Mouse (Mus musculus) layer of hippocampus, adult 9-10 months (tissue): ENCODE data around the gene Slbp.

Source experiments
- DNase-seq: peaks from one replicate; pipeline ENCODE4 v3.0.0; 2022; ENCODE audit warnings: low spot score

Slbp gene

GRCm38 (mm10) chr5:33681044-33681443, 28.7 kb upstream of the Slbp start:
- DNase-seq = no peak

DNA sequence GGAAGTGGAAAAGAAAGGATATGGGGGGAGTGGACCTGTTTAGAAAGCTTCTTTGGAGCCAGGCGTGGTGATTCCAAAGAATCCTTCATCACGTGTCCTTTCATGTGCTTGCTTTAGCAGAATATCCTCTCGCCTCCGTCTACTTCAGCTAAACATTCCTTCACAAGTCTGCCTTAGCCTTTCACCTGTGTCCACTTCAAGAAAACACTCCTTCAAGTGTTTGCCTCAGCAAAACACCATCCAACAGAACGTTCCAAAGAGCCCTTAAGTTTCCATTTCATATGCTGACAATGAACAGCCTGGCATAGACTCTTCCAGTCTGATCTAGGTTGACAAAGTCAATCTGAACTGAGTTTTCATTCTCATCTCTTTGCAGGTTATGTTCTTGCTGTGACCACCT, 25.9 kb upstream of the Slbp start:
- DNase-seq = no peak

GRCm38 (mm10) chr5:33675964-33676363, 23.6 kb upstream of the Slbp start:
- no peak for DNase-seq

DNA sequence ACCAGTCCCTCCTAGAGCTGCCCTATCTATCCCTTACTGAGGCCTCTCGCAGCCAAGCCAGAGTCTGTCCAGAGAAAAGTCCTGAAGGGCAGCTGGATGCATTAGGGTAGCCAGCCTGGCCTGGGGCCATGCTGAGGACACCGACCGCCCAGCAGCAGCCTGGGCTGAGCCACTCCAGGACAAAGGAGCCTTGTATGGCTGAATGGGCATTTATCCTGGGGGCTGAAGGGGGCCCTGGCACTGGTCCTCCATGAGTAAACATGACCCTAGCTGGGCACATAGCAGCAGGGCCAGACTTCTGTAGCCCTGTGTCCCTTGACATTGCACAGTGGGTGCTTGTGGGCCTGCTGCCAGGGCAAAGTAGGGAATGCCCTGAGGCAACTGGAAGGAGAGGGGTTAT, 22.1 kb upstream of the Slbp start:
- no peak for DNase-seq

DNA sequence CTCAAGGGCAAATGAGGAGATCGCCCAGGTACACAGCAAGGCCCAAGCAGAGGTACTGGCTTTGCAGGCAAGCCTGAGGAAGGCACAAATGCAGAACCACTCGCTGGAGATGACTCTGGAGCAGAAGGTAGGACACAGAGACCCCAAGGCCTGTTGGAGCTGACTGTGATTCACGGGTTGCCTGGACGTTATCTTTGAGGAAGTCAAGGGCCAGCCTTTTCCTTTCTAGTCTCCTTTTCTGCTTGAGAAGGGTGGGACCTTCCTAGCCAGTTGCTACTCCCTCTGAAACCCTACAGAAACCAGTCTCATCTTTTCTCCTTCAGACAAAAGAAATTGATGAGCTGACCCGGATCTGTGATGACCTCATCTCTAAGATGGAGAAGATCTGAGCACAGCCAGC, 19.3 kb upstream of the Slbp start:
- DNase-seq = no peak

DNA sequence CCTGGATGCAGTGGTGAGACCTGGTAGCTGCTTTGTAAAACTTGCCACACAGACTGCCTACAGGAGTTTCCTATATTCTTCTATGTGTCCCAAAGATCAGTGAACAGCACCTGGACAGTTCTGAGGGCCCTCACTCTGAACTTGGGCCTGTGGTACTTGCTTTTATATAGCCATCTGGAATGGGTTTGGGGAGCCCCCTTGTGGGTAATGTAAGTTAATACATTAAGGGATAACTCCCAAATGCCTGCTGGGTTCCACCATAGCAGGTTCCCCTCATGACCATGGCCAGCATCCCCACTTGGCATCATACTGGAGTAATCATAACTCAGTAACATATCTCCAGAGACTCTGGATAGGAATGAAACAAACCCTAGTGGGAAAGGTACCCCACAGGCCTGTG, 15.8 kb upstream of the Slbp start:
- no peak for DNase-seq

GRCm38 (mm10) chr5:33658664-33659050, 6.3 kb upstream of the Slbp start:
- DNase-seq = no peak

DNA sequence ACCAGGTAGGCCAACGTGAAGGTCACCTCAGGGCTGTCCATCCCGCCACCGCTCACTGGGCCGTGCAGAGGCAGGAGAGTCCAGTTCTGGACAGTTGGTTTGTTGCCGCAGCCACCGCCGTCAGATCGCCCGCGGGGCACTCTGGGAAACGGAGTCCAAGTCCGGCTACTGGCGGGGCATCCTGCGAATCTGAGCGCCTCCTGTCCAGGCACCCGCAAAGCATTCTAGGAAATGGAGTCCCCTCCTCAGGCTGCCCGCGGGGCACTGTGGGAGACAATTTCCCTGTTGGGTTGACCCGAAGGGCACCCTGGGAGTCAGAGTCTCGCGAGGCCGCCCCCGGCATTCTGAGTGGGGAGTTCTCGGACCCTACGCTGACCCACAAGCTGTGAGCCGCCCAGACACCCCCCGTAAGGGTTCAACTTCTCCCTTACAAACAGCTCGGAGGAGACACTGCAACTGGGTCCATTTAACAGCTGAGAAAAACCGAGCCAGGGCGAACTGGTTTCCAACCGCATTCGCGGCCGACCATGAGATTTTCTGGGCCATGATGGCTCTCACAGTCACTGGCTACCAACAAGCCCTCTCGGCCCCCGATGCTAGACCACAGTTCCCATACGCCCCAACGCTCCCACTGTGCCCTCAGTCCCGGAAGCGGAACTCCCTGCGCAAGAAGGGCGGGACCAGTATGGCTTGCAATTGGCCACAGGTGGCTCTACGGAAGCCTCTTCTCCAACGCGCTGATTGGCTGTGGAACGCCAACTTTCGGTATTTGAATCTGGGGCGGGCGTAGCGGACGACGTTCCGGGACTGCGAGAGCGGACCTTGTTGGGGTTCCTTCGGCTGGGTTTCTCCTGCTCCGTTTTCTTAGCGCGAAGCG, 5.7 kb upstream of the Slbp start, which contains the start of the genes Tacc3 and Tmem129:
Gene Tacc3, plus strand, starts transcription at position 342 of the 877 bp plus-strand sequence.
Gene Tmem129, minus strand, starts transcription at position 630 of the 877 bp plus-strand sequence.
- peak; percentile 96 for DNase-seq

DNA sequence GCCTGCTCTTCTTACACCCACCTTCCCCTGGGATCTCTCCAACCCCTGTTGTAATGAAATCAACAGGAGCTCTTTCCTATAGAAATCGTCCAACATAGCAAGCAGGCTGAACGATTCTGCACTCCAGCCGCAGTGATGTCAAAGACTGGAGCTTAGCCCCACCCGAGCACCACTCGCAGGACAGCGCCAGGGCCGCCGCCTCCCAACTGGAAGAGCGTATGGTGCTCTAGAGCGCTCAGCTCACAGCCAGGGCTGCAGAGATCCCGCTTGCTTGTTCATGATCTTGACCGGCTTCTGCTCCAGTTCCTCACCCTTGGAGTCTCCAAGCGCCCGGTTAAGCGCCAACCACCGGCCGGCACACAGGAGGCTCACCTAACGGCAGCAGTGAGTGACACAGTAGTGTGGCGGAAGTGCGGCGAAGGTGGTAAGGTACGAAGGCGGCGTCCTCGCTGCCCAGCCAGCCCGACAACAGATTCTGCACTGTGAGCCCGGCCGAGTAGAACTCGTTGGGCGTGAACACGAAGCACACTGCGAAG, 4.9 kb upstream of the Slbp start:
- DNase-seq = no peak

- DNase-seq = no peak
Observed at GRCm38 (mm10) chr5:33656739-33657138, 4.4 kb upstream of the Slbp start.

DNA sequence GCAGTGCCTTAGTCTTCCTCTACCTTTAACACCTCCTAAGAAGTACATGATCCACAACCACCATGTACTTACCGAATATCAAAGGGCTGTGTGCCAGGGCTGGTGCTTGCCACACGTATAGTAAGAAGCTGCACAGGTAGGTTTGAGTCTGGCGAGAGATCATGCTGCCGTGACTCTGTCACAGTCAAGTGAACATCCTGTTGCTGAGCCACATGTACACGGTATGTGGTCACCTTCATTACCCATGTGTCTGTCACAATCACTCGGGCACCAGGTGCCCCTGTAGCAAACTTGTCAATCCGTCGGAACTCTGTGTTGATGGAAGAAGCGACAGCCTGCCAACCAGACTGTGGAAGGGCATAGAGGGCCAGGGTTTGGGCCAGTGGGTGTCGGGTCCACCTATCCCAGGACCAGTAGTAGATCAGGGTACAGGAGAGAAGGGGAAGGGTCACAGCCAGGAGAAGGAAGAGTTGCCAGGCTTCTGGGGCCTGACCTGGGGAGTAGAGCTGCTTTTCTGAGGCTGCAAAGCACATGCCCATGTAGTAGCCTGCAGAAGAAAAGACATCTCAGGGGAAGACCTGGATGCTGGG, 3.0 kb upstream of the Slbp start:
- no peak for DNase-seq

DNA sequence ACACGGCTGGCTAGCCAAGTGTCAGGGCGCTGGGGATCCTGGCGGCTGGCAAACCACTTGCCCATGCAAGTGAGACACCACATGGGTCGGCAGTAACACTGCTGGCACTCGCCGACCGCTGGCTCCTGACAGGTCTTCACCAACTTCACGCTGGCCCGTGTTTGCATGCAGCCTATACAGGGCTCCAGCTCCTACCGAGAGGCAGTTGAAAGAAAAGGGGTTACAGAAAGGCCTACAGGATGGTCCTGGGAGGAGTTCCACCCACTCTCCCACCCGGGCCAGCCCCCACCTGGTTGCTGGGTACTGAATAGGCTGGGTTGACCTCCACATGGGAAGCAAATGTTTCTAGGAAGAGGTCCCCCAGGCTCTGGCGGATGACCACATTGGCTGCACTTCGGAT, 2.0 kb upstream of the Slbp start:
- no peak for DNase-seq

- no peak for DNase-seq
Observed at GRCm38 (mm10) chr5:33652783-33653173, 404 bp upstream of the Slbp start.

DNA sequence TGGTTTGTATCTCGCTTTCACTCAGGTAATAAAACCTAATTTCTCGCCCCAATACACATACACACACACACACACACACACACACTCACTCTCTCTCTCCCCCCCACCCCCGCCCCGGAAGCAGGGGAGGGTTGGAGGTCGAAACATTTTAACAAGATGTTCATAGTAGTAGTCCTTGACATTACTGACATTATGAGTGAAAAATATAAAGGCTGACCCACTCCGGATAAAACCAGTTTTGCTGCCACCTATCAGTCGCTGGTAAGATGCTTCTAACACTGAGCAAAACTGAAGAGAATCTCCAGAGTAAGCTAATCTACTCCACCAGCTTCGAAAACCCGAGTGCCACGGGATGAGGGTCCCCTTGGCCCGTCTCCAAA, 843 bp downstream of the Slbp start:
- DNase-seq = no peak

DNA sequence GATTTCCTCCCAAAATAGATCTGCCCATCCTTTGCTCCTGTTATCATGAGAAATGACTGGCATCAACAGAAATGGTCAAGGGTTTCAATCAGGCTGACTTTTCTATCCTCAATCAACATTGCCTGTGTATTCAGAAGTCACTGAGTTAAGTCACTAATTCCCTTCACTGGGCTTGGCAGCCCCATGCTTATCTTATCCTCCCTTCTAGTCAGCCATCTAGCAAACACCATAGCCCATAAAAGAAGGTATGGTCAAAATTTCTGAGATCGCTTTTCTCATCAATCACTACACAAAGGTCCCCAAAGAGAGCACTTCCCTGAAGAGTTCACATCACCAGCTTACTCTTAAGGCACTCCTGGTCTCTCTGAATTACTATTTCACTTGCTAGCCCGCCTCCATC, 1.4 kb downstream of the Slbp start:
- DNase-seq = no peak

GRCm38 (mm10) chr5:33640652-33641051, 11.7 kb downstream of the Slbp start:
- DNase-seq = peak; percentile 37

- DNase-seq = no peak
Observed at GRCm38 (mm10) chr5:33638826-33639225, 13.5 kb downstream of the Slbp start.

- DNase-seq = no peak
Observed at GRCm38 (mm10) chr5:33637606-33638350, 14.6 kb downstream of the Slbp start.

- DNase-seq = no peak
Observed at GRCm38 (mm10) chr5:33635361-33635760, 17.0 kb downstream of the Slbp start.

DNA sequence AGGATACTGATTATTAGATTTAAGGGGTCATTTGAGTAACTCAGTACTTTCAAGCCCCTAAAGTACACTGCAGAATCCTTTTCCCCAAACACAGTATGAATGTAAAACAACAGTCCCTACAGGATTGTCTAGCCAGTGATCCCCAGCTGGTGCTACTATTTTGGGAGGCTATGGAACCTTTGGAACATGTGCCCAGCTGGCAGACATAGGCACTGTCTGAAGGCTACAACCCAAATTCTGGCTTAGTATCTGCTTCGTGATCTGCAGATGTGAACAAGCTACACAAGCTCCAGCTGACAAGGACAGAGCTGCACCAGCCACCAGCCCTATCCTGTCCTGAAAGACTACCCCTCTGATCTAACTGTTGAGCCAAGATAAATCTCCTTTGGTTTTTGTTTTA, 19.8 kb downstream of the Slbp start:
- no peak for DNase-seq

DNA sequence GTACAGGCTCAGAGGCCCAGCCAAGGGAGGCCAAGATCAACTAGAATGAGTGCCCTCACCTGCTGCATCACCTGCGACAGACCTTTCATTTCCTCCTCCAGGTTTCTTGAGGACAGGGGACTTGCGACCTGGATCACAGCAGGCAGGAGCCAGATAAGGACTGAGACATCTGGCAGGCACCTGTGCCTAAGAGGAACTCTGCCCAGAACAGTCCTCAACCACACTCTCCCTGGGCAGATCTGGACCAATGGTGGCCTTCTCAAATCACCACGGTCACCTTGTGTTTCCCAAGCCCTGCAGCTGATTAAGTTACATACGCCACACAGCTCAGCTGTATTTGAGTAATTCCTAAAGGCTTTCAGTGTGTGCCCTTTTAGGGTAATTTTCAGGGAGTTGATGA, 21.8 kb downstream of the Slbp start:
- DNase-seq = no peak

DNA sequence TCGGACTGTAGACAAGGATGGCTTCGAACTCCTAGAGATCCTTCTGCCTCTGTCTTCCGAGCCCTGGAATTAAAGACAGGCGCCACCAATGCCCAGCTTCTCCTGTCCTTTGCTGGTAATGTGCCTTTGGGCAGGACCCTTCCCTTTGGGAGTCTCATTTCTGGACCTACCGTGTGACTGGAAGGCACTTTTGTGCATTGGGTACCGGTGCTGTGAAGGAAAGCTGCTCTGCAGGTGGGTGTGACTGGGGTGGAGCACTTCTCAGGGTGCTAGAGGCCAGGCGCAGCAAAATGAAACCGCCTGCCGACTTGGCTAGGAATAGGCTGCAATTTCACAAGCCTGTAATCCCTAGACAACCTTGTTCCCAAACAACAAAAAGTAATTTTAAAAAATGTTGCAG, 22.3 kb downstream of the Slbp start:
- no peak for DNase-seq
